Mouse (Mus musculus) lung, postnatal 0 days (tissue): ENCODE results near the gene Arhgap30.

ENCODE experiments used
- CTCF ChIP-seq: IDR thresholded peaks from 2 replicates; pipeline ENCODE4 v1.5.1; 2016; ENCODE audit warnings: antibody characterized with exemption, mild to moderate bottlenecking
- EP300 ChIP-seq: IDR thresholded peaks from 2 replicates; pipeline ENCODE4 v1.6.1; 2016; ENCODE audit warnings: antibody characterized with exemption, mild to moderate bottlenecking, control low read depth

GRCm38 (mm10) chr1:171418660-171419059, 29.9 kb downstream of the Arhgap30 start, which contains the start of gene Tstd1:
- TF ChIP-seq CTCF (no peak), EP300 (no peak)
